Mouse (Mus musculus) heart, adult 11 months (tissue): ENCODE data around the gene D6Wsu163e.

Source experiments
- DNase-seq: peaks from one replicate; pipeline ENCODE4 v3.0.0; 2022

D6Wsu163e gene

DNA sequence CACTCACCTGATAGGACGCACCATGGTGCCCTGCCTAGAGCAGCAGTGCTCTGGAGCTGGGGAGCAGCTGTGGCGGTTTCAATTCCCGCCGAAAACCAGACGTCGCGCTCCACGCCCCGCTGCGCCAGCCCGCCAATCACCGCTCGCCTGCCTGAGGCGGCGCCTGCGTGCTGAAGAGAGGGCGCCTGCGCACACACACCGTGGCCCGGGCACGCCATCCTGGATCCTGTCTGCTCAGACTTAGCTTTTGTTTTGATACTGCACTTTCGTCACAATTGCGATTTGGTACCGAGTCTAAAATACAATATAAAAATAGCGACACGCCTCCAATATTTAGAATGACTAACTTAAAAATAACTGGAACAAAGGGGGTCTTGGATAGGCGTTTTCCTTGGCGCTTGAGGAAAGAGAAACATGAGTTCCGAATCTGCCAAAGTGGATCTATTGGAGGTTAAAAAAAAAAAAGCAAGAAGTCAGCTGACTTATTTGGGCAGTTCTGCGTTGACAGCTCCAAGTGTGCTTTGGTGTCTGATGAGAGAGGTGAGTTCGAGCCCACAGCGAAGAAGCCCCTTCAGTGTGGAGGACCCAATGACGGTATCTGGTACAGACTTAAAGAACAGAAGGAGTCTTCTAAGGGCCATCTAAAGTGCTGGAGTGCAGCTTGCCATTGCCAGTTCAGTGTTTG lies at the start of gene D6Wsu163e, which contains the start of gene Rad51ap1:
Gene D6Wsu163e, plus strand, starts transcription at position 476 of the 685 bp plus-strand sequence.
Gene Rad51ap1, minus strand, starts transcription at position 101 of the 685 bp plus-strand sequence.
- DNase-seq, result peak; percentile 100

DNA sequence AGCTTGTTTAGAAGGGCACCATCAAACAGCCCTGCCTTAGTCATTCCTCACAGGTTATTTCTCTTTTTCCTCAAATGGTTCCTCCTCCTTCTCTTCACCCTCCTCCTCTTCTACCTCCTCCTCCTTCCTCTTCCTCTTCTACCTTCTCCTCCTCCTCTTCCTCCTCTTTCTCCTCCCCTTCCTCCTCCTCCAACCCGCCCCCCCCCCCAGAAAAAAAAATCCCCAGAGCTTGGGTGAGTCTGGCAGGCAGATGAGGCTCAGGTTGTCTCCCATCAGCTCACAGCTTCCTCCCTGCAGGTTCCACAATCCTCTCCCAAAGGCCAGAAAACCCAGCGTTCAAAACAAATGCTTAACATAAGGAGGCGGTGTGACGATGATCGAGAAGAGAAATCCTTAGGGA lies 32.4 kb upstream of the D6Wsu163e start:
- no peak for DNase-seq

DNA sequence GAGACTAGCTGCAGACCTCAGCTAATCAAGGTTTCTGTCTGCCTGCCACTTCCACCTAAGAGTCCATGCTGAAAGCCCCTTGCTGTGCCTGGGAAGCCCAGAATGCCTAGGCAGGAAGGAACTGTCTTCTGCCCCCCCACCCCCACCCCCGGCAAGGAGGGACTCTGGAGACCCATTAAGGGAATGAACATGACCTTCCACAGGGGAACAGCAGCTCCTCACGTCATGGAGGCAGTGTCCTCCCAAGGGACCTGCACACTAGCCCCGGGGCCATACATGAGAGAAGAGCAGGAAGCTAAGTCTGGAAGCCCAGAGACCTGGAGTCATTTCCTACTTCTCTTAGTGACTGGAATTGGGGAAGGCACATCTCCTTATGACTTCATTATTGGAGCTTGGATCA lies 31.9 kb upstream of the D6Wsu163e start:
- DNase-seq, result peak; percentile 61

DNA sequence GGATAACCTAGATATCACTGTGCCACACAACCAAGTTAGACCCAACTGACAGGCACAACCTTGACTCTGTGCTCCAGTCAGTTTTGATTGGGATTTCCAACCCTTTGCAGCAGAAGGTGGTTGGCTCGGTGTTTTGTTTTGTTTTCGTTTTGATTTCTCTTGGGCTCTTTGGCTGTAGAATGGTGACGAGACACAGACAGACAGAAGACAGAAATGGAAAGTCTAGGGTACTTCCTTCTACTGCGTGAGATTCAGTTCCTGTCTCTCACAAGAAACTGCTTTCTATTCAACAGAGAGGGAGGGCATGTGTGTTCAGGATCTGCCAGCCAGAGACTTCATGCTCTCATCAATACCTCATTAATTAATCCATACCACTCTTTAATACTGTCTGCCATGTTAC lies 29.0 kb upstream of the D6Wsu163e start:
- DNase-seq, result no peak

DNA sequence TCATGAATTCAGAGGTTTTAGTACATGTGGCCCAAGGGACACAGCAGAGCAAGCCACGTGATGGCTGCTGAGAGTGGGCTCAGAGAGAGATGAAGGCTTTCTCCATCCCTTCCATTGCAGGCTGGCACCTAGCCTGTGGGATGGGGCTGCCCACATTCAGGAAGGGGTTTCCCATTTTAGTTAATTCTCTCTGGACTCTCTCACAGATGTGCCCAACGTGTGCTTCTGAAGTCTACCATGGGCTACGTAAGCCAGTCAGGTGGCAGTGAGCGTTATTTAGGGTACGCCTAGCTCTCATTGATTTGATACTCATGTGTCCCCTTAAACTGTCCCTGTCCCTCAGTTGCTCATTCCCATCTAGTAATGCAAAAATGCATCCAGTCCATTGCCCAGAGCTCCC lies 24.8 kb upstream of the D6Wsu163e start:
- peak; percentile 68 for DNase-seq

DNA sequence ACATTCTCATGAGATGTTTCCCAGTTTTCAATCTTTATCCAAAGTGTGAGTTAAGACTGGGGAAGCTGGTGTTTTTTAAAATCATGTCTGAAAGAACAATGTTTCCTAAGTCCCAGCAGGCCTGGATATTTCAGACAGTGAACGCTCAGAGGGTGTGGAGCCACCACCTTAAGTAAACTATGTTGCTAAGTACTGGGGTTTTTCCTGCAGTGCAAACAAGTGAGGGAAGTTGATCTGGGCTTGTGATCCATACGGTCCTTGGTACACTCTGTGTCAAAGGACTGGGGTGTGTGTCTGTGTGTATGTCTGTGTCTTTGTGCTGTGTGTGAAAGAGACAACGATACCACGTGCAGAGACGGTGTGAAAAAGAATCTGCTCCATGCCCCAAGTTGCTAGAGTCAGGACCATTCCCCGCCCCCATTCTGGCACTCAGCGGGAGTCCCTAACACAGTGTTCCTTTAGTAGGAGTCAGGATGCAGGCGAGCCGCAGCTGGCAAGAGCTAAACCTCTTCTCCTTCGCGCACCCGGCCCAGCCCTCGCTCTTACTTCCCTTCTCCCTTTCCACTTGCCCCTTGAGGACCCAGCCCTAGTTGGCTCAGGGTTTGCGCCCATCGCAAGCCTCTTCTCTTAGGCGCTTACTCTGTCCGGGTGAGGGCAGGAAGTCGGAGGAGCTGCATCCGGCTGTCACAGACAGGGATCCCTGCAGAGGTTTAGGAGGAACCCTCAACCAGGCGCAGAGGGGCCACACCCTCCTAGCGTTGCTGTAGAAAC lies 18.5 kb upstream of the D6Wsu163e start, which contains the start of gene Dyrk4:
Gene Dyrk4, minus strand, starts transcription at position 729 of the 771 bp plus-strand sequence.
- peak; percentile 96 for DNase-seq

DNA sequence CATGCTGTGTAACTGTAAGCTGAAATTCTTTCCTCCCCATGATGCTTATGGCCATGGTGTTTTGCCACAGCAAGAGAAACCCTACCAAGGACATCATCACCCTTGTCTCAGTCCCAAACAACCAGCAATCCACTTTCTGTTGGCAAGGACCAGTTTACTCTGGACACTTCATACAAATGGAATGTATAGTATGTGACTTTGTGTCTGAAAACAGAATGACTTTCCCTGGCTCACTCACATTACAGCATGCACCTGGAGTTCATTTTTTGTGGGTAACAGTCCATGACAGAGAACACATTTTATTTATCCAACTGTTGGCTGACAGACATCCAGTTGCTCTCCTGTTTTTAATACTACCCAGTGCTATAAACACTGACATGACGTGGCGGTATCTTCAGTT lies 6.9 kb upstream of the D6Wsu163e start:
- DNase-seq, result no peak

DNA sequence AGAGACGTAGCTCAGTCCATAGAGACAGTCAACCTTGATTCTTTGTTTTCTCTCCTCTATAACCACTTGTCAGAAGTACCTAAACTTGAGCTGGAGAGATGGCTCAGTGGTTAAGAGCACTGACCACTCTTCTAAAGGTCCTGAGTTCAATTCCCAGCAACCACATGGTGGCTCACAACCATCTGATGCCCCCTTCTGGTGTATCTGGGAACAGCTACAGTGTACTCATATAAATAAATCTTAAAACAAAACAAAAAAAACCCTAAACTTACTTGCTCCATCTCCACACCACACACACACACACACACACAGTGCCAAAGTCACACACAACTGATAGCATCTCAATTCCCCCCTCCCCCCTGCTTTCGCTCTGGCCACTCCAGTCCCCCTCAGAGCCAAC lies 1.7 kb upstream of the D6Wsu163e start:
- peak; percentile 23 for DNase-seq

DNA sequence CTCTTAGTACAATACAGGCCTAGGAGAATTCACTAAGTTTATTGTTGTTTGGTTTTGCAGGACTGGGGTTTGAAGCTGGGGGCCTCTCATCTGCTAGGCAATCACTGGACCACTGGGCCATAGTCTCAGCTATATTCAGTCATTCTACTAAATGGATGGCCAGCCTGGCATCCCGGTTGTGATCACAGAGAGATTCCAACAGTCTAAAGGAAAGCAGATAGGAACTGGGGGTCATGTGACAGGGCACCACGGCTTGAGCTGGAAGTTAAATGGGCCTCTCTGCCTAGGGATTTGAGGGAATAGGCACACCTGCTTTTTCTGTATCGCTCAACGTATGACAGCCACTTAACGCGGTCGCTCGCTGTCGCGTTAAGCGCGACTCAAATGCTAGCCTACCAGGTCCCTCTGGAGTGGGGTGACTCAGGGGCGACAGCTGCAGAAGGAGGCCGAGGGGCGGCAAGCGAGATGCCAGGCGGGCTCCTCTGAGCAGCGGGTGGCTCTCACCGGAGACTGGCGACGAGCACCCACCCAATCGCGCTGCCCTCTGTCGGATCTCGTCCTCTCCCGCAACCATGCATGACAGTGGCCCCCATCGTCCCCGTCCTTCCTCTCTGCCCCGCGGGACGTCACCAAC lies 792 bp upstream of the D6Wsu163e start:
- DNase-seq, result no peak

DNA sequence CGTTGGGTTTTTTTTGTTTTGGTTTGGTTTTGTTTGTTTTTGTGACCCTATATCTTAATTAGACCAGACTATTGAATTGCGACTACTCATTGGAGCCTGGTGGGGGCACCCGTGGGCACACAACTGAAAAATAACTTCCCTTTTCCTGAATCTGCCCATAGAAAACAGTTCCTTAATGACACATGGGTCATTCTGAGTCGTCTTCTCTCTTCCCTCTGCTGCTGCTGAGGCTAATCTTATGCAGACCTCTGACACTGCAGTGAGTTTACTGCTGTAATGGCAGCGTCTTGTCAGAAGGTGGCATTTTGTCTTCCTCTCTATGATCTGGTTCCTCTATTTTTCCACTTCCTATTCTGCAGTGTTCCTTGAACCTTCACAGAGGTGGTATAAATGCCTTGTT lies 689 bp downstream of the D6Wsu163e start:
- peak; percentile 86 for DNase-seq

DNA sequence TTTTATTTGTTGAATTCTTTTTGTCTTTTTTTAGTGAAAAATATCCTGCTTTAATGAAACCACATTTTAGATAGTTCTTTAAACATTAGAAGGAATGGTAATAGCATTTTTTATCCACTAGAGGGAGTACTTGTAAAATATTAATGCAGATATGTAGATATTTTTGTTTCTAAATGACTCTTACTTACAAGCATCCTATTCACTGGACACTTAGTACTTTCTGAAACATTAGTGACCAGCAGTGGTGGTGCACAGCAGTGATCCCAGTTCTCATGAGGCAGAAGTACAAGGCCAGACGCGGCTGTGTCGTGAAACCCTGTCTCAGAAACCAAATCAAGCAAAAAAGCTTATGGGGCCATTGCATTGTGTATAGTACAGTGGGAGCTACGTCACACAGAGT lies 8.6 kb downstream of the D6Wsu163e start:
- DNase-seq, result peak; percentile 54

DNA sequence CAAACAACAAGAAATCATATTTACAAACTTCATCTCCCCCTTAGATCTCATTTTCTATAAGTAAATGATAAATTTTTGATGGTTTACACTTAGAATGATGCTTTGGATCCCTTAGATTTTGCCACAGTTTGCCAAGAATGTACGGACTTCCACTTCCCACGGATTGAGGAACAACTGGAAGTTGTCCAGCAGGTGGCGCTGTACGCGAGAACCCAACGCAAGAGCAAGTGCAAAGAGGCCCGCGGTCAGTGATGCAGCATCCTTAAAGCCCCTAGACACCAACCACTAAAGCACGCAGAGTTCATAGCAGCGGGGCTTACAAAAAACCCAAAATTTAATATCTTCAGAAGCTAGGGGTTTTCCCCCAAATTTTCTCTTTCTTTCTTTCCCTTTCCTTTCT lies 16.0 kb downstream of the D6Wsu163e start:
- DNase-seq, result peak; percentile 81

DNA sequence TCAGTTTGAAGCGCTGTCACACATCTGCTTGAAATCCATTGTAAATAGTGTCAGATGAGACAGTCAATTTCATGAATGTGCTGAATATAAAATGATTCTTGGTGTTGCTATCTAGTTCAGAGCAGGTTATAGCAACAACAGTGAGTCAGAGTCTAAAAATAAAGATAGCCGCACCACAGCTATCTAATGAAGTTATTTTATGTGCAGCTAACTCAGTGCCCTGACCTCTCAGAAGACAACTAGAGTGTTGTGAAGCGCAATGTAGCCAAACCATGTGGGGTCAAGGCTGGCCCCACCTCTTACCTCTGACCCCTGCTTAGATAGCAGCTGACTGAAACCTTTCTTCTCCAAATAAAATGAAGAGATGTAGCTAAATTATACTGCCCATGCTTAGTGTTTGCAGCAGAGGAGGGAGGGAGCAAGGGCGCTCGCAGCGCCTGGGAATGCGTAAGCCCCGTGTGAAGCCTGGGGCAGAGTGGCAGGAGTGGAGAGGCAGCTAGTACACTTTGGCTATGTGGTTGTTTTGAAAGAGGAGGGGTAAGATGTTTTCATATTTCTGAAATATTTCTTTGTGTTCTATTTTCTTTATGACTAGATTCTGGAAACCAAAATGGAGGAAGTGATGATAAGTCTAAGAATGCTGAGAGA lies 21.7 kb downstream of the D6Wsu163e start:
- no peak for DNase-seq

DNA sequence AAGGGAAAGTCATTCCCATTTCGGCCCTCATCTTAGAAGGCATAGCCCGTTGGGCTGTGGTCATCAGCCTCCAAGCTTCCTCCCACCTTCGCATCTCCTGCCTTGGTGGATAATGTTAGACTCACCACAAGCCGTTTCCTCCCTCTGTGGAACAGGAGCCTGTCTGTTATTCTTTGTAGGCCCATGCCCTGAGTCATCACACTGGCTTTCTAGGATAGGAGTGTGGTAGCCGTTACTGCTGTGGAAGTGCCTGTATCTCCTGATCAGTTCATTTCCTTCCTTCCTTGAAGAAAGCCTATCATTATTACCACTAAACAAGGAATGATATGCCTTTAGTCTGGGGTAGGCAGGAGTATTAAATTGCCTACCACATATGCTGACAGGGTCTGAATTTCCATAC lies 22.9 kb downstream of the D6Wsu163e start:
- no peak for DNase-seq

DNA sequence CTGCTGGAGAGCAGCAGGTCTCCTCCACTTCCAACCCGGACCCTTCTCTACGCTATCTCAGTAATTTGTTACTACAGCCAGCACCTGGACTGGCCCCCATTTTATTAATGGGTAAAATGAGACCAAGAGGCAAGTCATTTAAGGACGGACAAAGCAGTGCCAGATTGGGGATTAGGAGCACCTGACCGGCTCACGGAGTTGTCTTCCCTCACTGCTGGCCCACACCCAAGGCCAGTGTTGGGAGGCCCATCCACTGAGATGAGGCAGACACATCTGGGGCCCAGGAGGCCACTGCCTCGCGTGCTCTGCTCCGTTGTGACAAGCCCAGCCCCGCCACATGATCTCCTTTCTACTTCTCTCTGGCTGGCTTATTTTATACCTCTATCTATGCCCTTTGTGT lies 23.7 kb downstream of the D6Wsu163e start:
- DNase-seq, result no peak

DNA sequence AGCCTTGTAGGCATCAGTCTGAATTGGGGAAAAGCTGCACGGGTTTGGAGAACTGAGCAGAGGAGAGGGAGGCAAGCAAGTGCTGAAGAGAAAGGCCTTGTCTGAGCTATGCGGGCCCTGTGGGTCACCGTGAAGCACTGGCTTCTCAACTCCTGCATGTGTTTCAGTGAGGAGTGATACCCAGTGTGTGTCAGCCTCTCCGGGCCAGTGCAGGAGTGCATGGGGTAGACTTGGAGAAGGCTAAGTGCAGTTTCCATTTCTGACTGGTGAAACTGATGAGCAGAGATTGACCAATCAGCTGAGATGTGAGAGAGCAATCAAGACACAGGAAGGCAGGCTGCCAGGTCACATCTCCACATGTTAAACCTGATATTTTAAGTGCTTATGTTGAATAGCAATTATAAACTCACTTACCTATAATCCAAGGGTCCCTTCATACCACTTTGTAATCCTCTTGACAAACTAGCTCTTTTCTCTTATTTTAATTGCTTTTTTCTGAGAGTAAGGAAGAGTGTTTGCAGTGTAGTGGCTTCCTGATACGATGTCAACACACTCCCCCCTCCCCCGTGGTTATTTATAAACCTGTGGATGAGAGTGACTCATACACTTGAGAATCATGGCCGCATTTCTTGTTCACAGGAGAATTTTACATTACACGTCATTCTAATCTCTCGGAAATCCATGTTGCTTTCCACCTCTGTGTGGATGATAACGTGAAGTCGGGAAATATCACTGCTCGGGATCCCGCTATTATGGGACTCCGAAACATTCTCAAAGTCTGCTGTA lies 26.7 kb downstream of the D6Wsu163e start:
- no peak for DNase-seq

DNA sequence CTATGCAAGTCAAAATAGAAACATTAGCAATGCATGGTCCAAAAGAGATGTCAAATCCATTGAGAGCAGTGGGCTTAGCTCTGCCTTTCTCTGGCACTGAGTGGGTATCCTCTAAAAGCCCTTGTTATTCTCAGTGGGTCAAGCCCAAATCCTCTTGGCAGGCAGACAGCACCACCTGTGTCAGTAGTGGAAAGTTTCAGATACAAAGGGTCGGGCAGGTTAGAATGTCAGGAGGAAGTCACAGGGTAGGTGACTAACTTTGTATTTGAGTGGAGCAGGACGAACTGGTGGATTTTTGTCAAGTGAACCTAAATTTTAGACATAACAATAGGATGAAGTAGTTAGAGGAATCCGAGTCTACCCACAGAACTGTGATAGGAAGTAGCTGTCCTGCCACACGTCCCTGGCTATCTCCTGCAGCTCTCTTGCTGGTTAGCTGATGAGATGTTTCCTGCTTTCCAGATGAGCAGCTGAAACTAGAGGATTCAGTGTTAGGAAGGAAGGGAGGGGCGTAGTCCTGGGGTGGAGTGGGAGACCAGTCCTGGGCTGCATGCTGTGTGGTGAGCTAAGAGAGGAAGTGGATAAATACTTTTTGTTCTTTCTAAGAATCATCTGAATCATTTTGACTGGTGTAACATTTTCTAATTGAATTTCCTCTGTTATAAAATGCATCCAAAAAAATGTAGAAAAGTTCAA lies 41.9 kb downstream of the D6Wsu163e start:
- DNase-seq, result peak; percentile 92

DNA sequence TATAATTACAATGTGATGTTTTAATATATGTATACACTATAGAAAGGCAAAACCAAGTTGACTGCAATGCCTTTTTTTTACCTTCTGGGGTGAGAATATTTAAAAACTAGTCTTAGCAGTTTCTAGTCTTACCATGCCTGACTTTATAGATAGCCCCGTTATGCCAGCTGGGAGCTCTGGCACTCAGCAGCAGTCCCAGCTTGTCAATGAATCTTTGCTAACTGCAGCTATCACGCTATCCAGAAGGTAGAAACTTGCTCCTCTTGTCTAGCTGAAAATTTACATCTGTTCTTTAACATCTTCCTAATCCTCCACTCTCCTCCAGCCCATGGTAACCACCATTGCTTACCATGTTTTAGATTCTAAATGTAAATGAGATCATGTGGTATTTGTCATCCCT lies 53.9 kb downstream of the D6Wsu163e start:
- DNase-seq, result no peak

DNA sequence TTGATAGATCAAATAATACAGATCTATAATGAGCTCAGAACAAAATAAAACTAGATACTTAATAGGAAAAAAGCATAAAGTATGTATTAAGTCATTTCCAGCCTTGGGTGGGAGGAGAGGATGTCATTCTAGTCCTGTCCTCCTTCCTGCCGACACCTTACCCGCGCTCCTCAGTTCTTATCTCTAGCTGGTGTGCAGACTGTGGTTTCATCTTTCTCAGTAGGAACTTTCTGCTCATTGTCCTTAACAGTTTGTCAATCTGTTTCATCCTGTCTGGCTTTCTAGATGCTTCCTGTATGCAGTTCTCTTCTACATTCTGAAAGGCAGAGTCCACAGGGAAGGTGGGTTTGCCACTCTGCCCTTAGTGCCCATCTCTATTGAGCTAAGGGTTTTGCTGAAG lies 55.7 kb downstream of the D6Wsu163e start:
- DNase-seq, result no peak

DNA sequence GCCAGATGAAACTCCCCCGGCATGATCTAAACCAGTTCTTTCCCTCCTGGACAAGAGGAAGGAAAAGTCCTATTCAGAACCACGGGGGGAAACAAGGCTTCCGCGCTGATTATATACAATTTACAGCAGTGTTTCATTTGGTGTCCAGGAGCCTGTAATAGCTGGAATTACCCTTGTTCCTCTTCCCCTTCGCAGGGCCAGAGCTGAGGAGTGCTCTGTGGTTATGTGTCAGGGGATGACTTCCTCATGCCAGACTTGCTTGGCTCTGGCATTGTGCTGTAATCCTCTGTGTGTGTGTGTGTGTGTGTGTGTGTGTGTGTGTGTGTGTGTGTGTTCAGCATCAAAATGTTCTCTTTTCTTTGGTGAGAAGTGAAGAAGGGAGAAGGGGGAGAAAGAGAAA lies 56.6 kb downstream of the D6Wsu163e start:
- peak; percentile 90 for DNase-seq

DNA sequence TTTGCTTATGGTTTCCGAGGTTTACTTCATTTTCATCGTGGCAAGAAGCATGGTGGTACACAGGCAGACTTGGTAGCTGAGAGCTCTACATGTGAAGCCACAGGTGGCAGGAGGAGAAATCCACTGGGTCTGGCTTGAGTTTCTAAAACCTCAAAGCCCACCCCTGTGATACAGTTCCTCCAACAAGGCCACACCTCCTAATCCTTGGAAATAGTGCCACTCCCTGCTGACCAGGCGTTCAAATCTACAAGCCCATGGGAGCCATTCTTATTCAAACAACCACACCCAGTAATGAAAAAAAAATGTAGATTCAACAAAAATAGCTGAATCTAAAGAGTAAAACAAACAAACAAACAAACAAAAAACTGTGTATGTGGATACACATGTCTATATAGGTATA lies 65.9 kb downstream of the D6Wsu163e start:
- peak; percentile 46 for DNase-seq

DNA sequence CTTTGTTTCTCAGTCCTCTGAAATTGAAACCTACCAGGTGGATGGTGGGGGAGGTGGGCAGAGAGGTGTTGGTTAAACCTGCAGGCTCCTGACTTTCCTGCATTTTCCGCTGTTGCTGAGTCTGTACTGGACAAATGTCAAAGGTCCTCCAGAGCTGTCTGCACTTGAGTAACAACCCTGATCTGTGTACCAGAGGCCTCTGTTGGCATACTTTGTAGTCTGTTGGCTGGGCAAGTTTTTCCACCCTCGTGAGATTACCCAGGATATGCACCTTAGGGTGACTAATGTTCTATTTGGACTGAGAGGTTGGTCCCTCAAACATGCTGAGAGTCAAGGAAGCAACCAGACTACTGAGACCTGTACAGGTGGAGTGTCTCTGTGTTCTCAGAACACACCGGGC lies 66.8 kb downstream of the D6Wsu163e start:
- DNase-seq, result peak; percentile 87
